Mouse (Mus musculus): ENCODE results near the gene Gm3285.

Gene Gm3285

GRCm38 (mm10) chr10:77900903-77901818, 39.4 kb downstream of the Gm3285 start:
- no peak for DNase-seq

- no peak for DNase-seq
Measured at GRCm38 (mm10) chr10:77901871-77902210, 40.1 kb downstream of the Gm3285 start.

GRCm38 (mm10) chr10:77902211-77902893, 40.6 kb downstream of the Gm3285 start, which contains the start of gene Lrrc3:
Gene Lrrc3, minus strand, starts transcription at chr10:77902536.
- DNase-seq = peak; percentile 9 to 14

- DNase-seq = peak in 1 of 2 experiments; percentile 9
Measured at GRCm38 (mm10) chr10:77902894-77903715, 41.3 kb downstream of the Gm3285 start.
